Mouse (Mus musculus) neural tube, embryonic 12.5 days (tissue): ENCODE results near the gene Cyld. TPM values are rescaled to one million over a fixed set of nuclear protein-coding genes. Genes with fewer than 3 reads are reported as not detected.

Experiments
- ATAC-seq: fragments of 200-750 bp; cut with Nextera tagmentation; 2 replicates; pipeline ENCODE4 v1.8.0; 2017; ENCODE audit warnings: low read depth, mild to moderate bottlenecking, moderate TSS enrichment, moderate library complexity; ENCODE audit not compliant: low FRiP score
- H3K27ac ChIP-seq: fragments of 300-500 bp; sonication (generic); 2 replicates; pipeline ENCODE4 v1.5.1; 2016
- H3K27me3 ChIP-seq: fragments of 300-500 bp; sonication (generic); replicated peaks from 2 replicates; pipeline ENCODE4 v1.6.1; 2016; ENCODE audit warnings: mild to moderate bottlenecking
- H3K36me3 ChIP-seq: fragments of 300-500 bp; sonication (generic); 2 replicates; pipeline ENCODE4 v1.6.1; 2016; ENCODE audit warnings: mild to moderate bottlenecking
- H3K4me1 ChIP-seq: fragments of 300-500 bp; sonication (generic); 2 replicates; pipeline ENCODE4 v1.6.1; 2016
- H3K4me2 ChIP-seq: fragments of 300-500 bp; sonication (generic); replicated peaks from 2 replicates; pipeline ENCODE4 v1.6.1; 2016; ENCODE audit warnings: mild to moderate bottlenecking
- H3K4me3 ChIP-seq: fragments of 300-500 bp; sonication (generic); 2 replicates; pipeline ENCODE4 v1.5.1; 2016
- H3K9ac ChIP-seq: fragments of 300-500 bp; sonication (generic); 2 replicates; pipeline ENCODE4 v1.6.1; 2016; ENCODE audit warnings: mild to moderate bottlenecking
- H3K9me3 ChIP-seq: fragments of 300-500 bp; sonication (generic); 2 replicates; pipeline ENCODE4 v1.6.1; 2016; ENCODE audit warnings: mild to moderate bottlenecking
- WGBS: fragments of 180-500 bp; shearing (Covaris S2); methylation state at CpG from one replicate; pipeline ENCODE4 v1.1.7; 2016; 5-methylcytosine and 5-hydroxymethylcytosine counted together
- polyA plus RNA-seq: library from polyadenylated mRNA; unstranded; fragments of >200 nt; fragmentation: Nextera tagmentation; extraction: Ambion mirVana; gene quantifications from 2 replicates; pipeline ENCODE4 v1.2.1, GENCODE M21; 2016

Gene Cyld
- polyA plus RNA-seq, 1 experiment from 2014 or later: 18.6 TPM

GRCm38 (mm10) chr8:88796651-88797050 lies 99.8 kb downstream of the Cyld start:
- Histone ChIP-seq H3K9me3 (no peaks in the 10 kb centered on the region), H3K27me3 (no peaks in the 10 kb centered on the region), H3K9ac (no peak overlapping the region), H3K4me3 (no peak overlapping the region), H3K36me3 (no peaks in the 10 kb centered on the region), H3K27ac (no peak overlapping the region), H3K4me1 (peaks cover 10% of the 10 kb centered on the region), H3K4me2 (no peak overlapping the region)
- no peak for ATAC-seq
- 87% methylated on average over 9 of the region's 9 CpGs for WGBS

Other genes starting within 250 kb of the Cyld start
- 77.2 and 84.5 TPM in 2 replicates for gene Nkd1, start 175.7 kb upstream of the Cyld start, polyA plus RNA-seq
- gene Snx20, start 60.9 kb upstream of the Cyld start, polyA plus RNA-seq: 0.83 and 1.3 TPM in 2 replicates
- 0.11 and 0.16 TPM in 2 replicates for gene Nod2, start 49.7 kb upstream of the Cyld start, polyA plus RNA-seq